Mouse (Mus musculus): ENCODE measurements at regions not wholly inside any gene's neighbourhood (a gene's known extent, or its start where the extent isn't known, plus 50 kb on each side); places are given as distances from the start of the nearest gene placed in this dataset.
"Not testable (repeated sequence)": the region's sequence is repeated elsewhere in the genome, so short reads cannot be mapped to it uniquely, and the experiment has no call there.

- TF ChIP-seq POLR2A (IDR thresholded peaks at IDR 0.05; ENCODE audit: borderline replicate concordance, low read depth, low read length) (no peak), CTCF (IDR thresholded peaks at IDR 0.05; ENCODE audit: low read depth, low read length) (no peak)
- Histone ChIP-seq H3K4me3 (ENCODE audit: insufficient read depth, low read length) (no peak overlapping the region), H3K27ac (ENCODE audit: insufficient read depth, low read depth, low read length) (no peak overlapping the region), H3K4me1 (ENCODE audit: control insufficient read depth, insufficient read depth, low read length) (no peaks in the 10 kb centered on the region)
Observed at GRCm38 (mm10) chr1:96626271-96626670, 245.7 kb downstream of the Slco4c1 start.

- not testable (repeated sequence) for H3K4me3 ChIP-seq (ENCODE audit: insufficient read depth, low read length); H3K4me1 ChIP-seq (ENCODE audit: control insufficient read depth, insufficient read depth, low read length); H3K27ac ChIP-seq (ENCODE audit: insufficient read depth, low read depth, low read length)
Observed at GRCm38 (mm10) chr1:96625326-96625725, 246.6 kb downstream of the Slco4c1 start.

GRCm38 (mm10) chr1:96596141-96596540 lies 275.8 kb downstream of the Slco4c1 start:
- no peak for TF ChIP-seq CTCF (IDR thresholded peaks at IDR 0.05; ENCODE audit: low read depth, low read length)
- no peak for TF ChIP-seq POLR2A (IDR thresholded peaks at IDR 0.05; ENCODE audit: borderline replicate concordance, low read depth, low read length)
- no peaks in the 10 kb centered on the region for H3K4me1 ChIP-seq (ENCODE audit: control insufficient read depth, insufficient read depth, low read length)
- no peak overlapping the region for H3K27ac ChIP-seq (ENCODE audit: insufficient read depth, low read depth, low read length)
- H3K4me3 ChIP-seq (ENCODE audit: insufficient read depth, low read length): no peak overlapping the region

- Histone ChIP-seq H3K4me3 (ENCODE audit: insufficient read depth, low read length) (no peak overlapping the region), H3K4me1 (ENCODE audit: control insufficient read depth, insufficient read depth, low read length) (no peaks in the 10 kb centered on the region), H3K27ac (ENCODE audit: insufficient read depth, low read depth, low read length) (no peak overlapping the region)
- TF ChIP-seq CTCF (IDR thresholded peaks at IDR 0.05; ENCODE audit: low read depth, low read length): no peak
- TF ChIP-seq POLR2A (IDR thresholded peaks at IDR 0.05; ENCODE audit: borderline replicate concordance, low read depth, low read length): no peak
Observed at GRCm38 (mm10) chr1:96569281-96569680, 302.7 kb downstream of the Slco4c1 start.

GRCm38 (mm10) chr1:96563279-96563910 lies 308.6 kb downstream of the Slco4c1 start:
- Histone ChIP-seq H3K4me1 (ENCODE audit: control insufficient read depth, insufficient read depth, low read length) (no peaks in the 10 kb centered on the region), H3K27ac (ENCODE audit: insufficient read depth, low read depth, low read length) (no peak overlapping the region), H3K4me3 (ENCODE audit: insufficient read depth, low read length) (no peak overlapping the region)
- no peak for TF ChIP-seq CTCF (IDR thresholded peaks at IDR 0.05; ENCODE audit: low read depth, low read length)
- no peak for TF ChIP-seq POLR2A (IDR thresholded peaks at IDR 0.05; ENCODE audit: borderline replicate concordance, low read depth, low read length)

- Histone ChIP-seq H3K27ac (ENCODE audit: insufficient read depth, low read depth, low read length) (no peak overlapping the region), H3K4me3 (ENCODE audit: insufficient read depth, low read length) (no peak overlapping the region), H3K4me1 (ENCODE audit: control insufficient read depth, insufficient read depth, low read length) (no peaks in the 10 kb centered on the region)
- TF ChIP-seq CTCF (IDR thresholded peaks at IDR 0.05; ENCODE audit: low read depth, low read length) (no peak), POLR2A (IDR thresholded peaks at IDR 0.05; ENCODE audit: borderline replicate concordance, low read depth, low read length) (no peak)
Observed at GRCm38 (mm10) chr1:96556258-96556657, 315.7 kb downstream of the Slco4c1 start.

GRCm38 (mm10) chr1:96519347-96519746 lies 352.6 kb downstream of the Slco4c1 start:
- Histone ChIP-seq H3K4me3 (ENCODE audit: insufficient read depth, low read length) (no peak overlapping the region), H3K27ac (ENCODE audit: insufficient read depth, low read depth, low read length) (peak overlapping the region; percentile 50), H3K4me1 (ENCODE audit: control insufficient read depth, insufficient read depth, low read length) (peaks cover 10% of the 10 kb centered on the region)
- TF ChIP-seq CTCF (IDR thresholded peaks at IDR 0.05; ENCODE audit: low read depth, low read length) (no peak), POLR2A (IDR thresholded peaks at IDR 0.05; ENCODE audit: borderline replicate concordance, low read depth, low read length) (no peak)

- no peak for TF ChIP-seq CTCF (IDR thresholded peaks at IDR 0.05; ENCODE audit: low read depth, low read length)
- no peak for TF ChIP-seq POLR2A (IDR thresholded peaks at IDR 0.05; ENCODE audit: borderline replicate concordance, low read depth, low read length)
- H3K4me1 ChIP-seq (ENCODE audit: control insufficient read depth, insufficient read depth, low read length): no peaks in the 10 kb centered on the region
- no peak overlapping the region for H3K4me3 ChIP-seq (ENCODE audit: insufficient read depth, low read length)
- no peak overlapping the region for H3K27ac ChIP-seq (ENCODE audit: insufficient read depth, low read depth, low read length)
Observed at GRCm38 (mm10) chr1:96501007-96501406, 371.0 kb downstream of the Slco4c1 start.

GRCm38 (mm10) chr1:96482816-96483215 lies 389.2 kb downstream of the Slco4c1 start:
- no peak for TF ChIP-seq POLR2A (IDR thresholded peaks at IDR 0.05; ENCODE audit: borderline replicate concordance, low read depth, low read length)
- TF ChIP-seq CTCF (IDR thresholded peaks at IDR 0.05; ENCODE audit: low read depth, low read length): no peak
- Histone ChIP-seq H3K27ac (ENCODE audit: insufficient read depth, low read depth, low read length) (no peak overlapping the region), H3K4me1 (ENCODE audit: control insufficient read depth, insufficient read depth, low read length) (no peaks in the 10 kb centered on the region), H3K4me3 (ENCODE audit: insufficient read depth, low read length) (no peak overlapping the region)

- Histone ChIP-seq H3K27ac (ENCODE audit: insufficient read depth, low read depth, low read length) (no peak overlapping the region), H3K4me3 (ENCODE audit: insufficient read depth, low read length) (no peak overlapping the region), H3K4me1 (ENCODE audit: control insufficient read depth, insufficient read depth, low read length) (no peaks in the 10 kb centered on the region)
- TF ChIP-seq CTCF (IDR thresholded peaks at IDR 0.05; ENCODE audit: low read depth, low read length) (no peak), POLR2A (IDR thresholded peaks at IDR 0.05; ENCODE audit: borderline replicate concordance, low read depth, low read length) (no peak)
Observed at GRCm38 (mm10) chr1:96450852-96451251, 421.1 kb downstream of the Slco4c1 start.

GRCm38 (mm10) chr1:96445215-96445614 lies 426.8 kb downstream of the Slco4c1 start:
- Histone ChIP-seq H3K27ac (ENCODE audit: insufficient read depth, low read depth, low read length) (no peak overlapping the region), H3K4me3 (ENCODE audit: insufficient read depth, low read length) (no peak overlapping the region), H3K4me1 (ENCODE audit: control insufficient read depth, insufficient read depth, low read length) (no peaks in the 10 kb centered on the region)
- TF ChIP-seq CTCF (IDR thresholded peaks at IDR 0.05; ENCODE audit: low read depth, low read length) (no peak), POLR2A (IDR thresholded peaks at IDR 0.05; ENCODE audit: borderline replicate concordance, low read depth, low read length) (no peak)

All from bone marrow macrophage, adult 2 months (primary cell).